Mouse (Mus musculus): ENCODE data around the gene Vipr2.

The Vipr2 gene

DNA sequence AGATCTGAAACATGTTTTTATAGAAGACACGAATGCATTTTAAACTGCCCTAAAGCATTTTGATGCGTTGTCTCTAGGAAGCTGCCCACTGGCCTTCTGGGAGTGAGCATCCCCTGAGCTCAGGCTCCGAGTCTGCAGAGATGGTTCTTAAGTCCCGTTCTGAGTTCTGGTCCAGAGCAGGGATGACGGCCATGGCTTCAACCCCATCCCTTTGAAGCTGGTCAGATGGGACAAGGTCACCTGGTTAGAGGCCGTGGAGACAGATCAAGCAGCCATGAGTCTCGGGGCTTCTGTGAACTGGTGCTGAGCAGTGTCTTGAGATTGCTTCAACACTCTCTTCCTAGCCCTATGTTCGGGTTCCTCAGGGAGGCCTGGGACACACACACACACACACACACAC lies 19.6 kb downstream of the Vipr2 start:
- no peak for DNase-seq (ENCODE audit: low spot score)

DNA sequence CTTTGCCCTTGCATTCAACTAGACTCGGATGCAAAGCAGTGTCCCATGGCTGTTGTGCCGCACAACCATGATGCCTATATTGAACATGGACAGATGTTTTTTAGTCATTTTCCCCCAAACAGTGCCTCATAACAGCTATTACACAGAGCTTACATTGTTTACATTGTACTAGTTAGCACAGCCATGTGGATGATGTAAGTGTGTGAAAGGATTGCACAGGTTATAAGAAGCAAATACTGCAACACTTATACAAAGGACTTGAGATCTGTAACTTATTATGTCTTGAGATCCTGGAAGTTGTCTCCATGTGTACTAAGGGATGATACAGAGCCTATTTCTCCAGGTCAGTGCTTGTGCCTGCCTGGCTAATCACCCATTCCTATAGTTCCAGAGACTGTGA lies 24.4 kb downstream of the Vipr2 start:
- DNase-seq (ENCODE audit: low spot score), result no peak

DNA sequence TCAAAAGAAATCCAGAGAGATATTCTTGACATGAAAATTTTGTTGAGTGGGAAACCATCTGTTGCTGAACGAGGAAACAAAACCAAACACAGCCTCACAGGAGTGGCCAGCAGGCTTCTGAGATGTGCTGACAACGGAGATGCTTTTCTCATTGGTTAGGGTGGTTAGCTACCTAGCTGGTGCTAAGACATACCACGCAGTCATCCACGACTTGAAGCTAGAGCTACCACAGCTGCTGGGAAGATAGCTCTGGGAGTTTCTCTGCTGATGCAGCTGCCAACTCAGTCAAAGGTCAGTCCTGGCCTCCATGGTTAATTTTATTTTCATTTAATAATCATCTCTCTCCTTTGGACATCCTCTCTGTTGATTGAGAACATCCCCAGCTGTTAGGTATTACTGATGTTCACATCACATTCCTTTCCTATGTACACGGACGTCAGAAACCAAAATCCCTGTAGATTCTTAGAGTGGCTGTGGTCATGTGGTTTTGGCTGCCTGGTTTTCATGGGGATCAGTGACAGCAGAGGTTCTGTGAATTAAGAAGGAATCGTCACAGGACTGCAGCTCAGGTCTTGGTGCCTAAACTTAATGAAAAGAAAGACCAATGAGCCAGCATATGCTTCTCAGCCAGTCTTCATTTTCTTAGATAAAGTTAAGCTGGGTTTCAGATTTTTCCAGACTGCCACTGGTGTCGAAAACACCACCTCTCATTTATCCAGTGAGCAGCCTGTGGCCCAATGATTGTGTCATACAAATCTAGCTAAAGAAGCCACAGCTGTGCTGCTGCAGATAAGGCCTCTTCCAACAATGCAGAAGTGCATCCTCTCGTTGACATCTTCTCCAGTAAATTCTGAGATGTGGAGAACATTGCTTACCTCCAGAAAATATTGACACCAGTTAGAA lies 32.2 kb downstream of the Vipr2 start:
- DNase-seq (ENCODE audit: low spot score), result no peak

DNA sequence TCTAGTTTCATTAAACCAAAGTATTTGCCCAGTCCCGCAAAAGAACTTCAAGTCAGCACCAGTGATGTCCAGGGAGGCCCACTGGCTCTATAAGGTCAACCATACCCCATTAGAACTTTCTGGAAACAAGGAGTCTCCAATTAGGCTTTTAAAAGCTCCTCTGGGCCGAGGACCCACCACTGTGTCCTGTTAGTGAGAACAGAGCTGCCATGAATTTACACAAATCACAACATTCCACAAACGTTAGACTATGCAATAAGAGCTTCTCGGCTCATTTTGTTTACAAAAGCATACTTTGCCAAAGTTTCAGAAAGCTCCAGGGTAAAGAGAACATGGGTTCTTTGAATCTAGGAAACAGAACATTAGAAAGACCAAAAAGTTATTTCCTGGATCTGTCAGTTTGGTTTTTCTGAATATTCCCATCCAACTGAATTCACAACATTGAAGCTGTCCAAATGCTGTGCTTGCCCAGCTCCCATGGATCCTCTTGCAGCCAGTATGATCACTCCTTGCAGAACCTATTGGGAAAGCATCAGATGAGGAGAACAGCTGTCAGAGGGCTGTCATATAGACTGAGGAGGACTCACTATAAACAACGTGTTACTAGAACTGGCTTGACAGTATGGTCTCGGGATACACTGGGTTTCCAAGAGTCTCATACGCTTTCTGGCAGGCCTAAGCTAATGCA lies 33.6 kb downstream of the Vipr2 start:
- no peak for DNase-seq (ENCODE audit: low spot score)

DNA sequence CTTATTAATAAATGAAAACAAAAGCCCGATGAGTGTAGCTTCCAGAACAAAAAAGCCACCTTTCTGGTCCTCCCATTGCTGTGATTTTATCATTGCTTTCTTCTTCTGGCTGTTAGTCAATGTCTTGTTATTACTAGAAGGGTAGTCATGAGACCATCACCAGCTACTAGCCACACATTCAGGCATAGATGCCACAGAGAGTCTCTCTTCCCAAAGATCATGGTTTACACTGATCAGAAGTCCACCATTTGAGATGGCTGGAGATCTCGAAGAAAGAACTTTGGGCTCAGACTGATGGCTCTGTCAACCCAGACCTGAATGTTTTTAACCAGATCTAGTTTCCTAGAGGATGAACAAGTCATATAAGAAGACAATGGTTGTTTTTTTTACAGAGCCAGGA lies 38.3 kb downstream of the Vipr2 start:
- DNase-seq (ENCODE audit: low spot score), result no peak

DNA sequence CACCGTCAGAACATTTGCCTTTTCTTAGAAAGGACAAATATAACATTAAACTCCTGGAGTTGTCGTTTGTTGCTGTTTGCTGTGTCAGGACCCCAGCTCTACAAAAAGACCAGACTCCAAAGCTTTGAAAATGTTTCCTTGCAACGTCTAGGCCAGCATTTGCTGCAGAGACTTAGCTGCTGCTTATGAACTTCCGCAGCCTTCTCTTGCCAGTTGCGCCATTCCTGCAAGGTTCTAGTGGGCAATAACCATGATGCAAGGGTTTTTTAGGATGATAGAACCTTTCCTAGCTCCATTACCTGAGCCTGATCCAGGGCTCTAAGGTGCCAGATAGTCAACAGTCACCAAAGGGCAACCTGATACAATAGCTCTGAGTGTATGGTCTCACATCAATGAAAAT lies 38.9 kb downstream of the Vipr2 start:
- no peak for DNase-seq (ENCODE audit: low spot score)

DNA sequence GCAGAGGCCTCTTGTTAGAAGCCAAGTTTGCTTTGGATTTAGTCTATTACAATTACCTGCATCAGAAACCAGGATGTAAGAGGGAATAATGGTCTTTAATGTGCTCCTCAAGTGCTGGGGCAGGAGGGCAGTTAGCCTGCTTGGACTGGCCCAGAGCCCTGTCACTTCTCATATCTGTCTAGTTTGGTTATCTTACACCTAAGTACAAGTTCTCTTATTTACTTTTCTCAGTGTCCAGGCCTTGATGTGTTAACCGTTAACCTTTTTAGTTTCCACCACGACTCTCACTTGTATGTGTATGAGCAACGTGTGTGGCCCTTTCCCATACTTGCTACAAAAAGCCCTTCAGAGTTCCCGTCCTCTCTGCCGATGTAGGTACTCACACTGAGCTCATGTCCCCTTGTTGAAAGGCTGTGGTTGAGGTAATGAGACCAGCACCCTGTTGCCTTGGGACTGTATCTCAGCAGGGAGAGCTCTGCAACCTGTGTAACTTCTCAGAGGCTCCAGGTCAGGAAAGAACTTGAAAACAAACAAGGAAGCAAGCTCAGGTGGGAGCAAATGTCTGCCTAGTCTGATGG lies 39.9 kb downstream of the Vipr2 start:
- no peak for DNase-seq (ENCODE audit: low spot score)

DNA sequence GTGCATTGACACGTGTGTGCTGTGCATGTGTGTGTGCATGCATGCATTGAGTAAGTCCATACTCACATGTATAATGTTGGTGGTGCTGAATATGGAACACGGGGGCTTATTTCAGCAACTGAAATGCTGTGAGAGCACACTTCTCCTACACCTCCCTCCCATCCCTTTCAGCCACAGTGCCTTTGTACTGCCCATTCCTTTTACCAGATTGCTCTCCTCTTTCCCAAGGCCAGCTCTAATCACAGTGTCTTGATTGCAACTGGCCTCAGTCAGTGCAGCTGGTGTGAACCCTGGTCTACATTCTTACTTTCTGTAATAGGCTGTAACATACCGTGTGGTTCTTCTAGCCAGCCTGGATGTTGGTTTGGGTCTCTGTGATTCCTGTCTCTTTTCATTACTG lies 41.5 kb downstream of the Vipr2 start:
- DNase-seq (ENCODE audit: low spot score), result no peak

DNA sequence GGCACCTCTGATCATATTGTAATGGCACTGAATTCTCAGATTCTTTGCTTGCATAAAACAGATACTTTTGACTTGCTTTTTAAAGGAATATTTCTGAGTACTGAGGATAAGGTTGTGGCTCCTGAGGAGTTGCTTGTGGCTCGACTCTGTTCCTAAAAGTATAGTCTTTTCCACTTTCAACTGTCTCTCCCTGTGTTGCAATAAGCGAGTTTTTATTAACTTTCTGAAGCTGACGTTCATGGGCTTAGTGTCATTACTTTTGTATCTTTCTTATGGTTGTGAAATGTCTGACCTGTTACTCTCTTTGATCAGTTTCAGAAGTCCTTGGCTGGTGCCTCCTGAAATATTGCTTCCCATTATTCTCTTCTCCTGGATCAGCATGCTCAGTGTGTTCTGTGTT lies 46.3 kb downstream of the Vipr2 start:
- no peak for DNase-seq (ENCODE audit: low spot score)

DNA sequence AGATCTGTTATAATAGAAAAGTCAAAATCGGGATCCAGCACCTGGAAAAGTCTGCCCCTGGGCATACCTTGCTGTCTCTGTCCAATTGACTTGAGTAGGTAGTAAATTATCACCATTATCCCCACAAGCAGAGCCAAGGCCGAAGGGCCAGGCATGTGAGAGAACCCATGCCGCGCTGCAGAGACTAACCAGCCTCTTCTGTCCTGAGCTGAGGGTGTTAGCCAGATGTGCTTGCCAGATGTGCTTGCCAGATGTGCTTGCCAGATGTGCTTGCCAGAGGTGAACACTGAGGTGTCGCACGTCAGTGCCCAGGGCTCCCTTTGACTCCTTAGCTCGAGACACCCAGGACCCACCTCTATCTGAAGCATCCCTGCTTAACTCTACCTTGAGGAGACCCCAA lies 53.4 kb downstream of the Vipr2 start:
- no peak for DNase-seq (ENCODE audit: low spot score)

DNA sequence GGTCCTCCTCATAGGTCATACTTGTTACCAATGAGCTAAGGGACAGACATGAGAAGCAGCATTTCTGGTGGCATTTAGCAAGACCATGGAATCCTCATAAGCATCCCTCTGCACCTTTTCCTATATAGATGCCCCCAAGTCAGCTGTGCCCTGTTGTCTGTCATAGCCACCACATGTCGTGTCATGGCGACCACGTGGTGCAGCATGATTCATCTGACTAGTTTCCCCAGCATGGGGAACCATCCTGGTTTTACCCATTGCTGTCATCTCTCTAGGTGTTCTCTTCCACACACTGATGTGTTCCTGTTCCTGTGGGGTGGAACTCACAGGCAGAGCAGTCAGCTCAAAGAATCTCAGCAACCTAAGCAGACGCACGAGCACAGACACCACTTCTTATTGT lies 55.4 kb downstream of the Vipr2 start:
- DNase-seq (ENCODE audit: low spot score), result no peak

DNA sequence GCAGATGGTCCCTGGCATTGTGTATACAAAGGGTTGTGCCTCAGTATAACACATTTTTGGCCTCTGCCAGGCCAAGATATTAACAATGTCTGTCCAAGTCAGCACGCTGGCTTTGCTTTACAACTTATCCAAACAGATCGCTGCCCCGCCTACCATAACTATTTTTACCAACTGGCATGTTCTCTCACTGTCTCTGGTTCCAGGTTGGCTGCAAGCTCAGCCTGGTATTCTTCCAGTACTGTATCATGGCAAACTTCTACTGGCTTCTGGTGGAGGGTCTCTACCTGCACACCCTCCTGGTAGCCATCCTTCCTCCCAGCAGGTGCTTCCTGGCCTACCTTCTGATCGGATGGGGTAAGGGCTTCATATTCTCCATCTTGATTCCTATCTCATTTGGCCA lies 58.4 kb downstream of the Vipr2 start:
- no peak for DNase-seq (ENCODE audit: low spot score)

DNA sequence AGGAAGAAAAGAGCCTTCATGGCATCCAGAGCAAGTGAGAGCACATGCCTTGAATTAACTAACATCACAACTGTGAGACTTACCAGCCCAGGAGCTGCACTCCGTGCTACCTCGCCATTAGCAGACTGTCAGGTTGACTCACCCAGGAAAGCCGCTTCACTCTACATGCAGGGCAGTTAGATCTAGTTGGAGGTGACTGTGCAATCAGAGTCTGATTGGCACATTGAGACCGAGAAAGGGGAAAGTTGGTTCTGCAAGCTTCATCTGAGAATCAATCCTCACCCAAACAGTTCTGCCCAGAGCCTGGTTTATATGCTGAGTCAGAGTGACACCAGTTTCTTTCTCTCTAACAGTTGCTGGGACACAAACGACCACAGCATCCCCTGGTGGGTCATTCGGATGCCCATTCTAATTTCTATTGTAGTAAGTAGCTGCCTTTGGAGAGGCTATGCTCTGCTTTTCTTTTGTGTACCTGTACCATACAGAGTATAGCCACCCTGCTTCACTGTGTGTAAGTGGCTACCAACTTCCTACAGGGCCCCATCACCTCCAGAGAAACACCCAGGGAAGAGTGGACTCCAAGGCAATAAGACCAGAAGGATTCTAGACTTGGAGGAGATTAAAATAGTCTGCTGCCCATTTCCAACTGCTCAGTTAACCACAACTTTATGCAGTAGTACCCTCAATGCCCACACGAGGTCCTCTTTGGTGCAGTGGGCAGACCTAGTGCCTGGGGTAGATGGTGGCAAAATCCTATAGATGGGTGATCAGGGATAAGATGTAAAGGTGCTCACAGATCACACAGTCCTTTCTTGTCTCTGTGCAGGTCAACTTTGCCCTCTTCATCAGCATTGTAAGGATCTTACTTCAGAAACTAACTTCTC lies 61.0 kb downstream of the Vipr2 start:
- DNase-seq (ENCODE audit: low spot score), result no peak

DNA sequence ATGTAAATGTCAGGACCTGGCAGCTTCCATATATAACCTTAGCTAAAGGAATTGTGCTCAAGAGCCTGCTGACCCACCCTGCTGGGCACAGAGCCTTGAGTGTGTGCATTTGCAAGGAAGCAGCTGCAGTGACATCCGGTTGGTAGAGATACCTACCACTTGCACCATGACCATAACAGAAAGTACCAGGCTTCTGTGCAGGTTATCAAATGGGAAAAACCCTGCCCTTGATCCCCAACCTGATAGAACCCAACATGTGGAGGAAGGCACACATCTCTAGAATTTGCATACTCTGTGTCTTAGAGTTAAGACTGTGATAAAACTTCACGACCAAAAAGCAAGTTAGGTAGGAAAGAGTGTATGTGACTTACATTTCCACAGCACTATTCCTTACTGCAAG lies 63.1 kb downstream of the Vipr2 start:
- no peak for DNase-seq (ENCODE audit: low spot score)

DNA sequence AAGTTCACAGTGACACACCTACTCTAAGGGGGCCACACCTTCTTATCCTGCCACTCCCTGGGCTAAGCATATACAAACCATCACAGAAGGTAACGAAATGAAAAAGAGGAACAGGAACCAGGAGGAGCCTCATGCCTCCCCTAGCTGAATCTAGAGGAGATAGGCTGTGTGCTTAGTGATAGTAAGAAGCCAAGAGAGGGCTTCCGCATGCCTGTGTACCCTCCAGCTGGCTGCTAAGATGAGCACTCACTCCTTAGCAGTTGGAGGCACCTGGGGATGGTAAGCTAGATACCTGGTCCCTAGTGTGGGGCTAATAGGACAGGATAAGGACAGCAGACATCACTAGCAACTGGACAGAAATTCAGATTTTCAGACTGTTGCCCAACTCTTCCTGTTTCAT lies 64.3 kb downstream of the Vipr2 start:
- no peak for DNase-seq (ENCODE audit: low spot score)

DNA sequence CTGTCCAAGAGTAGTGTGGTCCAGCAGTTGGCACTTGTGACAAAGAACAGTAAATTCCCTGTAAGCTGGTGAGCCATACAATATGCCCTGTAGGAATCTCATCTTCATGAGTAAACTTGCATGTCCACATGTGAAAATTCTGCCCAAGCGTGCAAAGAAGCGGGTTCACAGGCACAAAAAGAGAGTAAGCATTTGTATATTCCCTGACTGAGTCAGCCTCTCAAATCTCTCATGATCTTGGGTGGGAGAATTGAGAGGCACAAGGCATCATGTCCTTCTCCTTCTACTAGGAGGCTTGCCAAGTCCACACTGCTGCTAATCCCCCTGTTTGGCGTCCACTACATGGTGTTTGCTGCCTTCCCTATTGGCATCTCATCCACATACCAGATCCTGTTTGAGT lies 64.9 kb downstream of the Vipr2 start:
- no peak for DNase-seq (ENCODE audit: low spot score)

DNA sequence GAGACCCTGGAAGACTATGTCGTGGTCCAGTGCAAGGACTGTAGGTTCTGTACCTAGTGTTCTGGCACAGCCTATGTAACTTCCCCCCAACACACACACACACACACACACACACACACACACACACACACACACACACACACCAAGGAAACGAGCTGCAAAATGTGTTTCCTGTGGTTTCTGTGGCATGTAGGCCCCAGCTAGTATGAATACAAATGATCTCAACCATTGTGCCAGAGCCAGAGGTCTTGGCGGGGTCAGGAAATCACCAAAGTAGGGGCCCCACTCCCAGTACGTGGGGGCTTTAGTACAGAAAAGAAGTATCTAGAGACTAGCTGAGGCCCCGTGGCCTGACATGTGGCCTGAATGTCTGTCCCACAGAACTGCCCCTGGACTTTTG lies 67.7 kb downstream of the Vipr2 start:
- DNase-seq (ENCODE audit: low spot score), result no peak

DNA sequence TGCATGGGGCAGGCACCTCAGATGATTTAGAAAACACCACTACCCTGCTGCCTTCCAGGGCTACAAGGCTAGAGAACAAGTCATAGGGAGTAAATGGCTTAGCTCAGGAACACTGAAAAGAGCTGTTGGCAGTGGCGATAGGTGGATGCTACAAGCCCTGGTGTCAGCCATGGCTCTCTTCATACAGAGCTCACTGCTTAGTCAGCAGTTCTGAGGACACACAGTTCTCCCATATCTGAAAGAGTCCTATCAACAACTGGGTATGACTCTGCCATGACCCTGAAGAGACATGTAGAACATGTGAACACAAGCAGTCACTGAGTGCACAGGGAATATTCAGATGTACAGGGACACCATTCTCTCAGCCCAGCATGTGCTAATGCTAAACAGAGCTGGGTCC lies 68.2 kb downstream of the Vipr2 start:
- DNase-seq (ENCODE audit: low spot score), result no peak

DNA sequence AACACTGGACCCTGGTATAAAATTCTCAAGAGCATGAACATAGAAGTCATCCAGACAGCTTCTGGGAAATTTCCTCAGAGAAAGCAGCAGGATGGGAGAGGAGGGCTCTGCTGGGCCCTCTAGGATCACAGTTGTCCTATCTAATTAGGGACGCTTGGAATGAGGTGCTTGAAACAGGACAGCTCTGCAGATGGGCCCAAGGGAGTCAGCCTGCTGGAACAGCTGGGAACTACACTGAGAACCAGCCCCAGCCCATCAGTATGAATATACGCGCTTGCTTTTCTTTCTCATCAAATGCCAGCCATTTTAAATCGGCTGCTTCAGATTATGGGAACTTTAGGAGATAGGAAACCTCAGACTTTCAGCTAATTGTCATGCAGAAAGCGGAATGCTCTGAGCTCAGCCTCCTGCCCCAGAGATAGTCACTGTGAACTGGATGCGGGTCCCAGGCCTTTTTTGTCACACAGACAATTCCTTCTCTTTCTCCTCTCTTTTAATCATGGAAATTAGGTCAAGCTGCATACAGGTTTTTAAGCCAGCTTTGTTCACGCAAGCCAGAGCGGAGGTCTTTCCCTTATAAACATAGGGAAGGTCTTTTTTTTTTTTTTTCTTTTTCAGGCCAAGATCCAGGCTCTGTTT lies 69.6 kb downstream of the Vipr2 start:
- no peak for DNase-seq (ENCODE audit: low spot score)

DNA sequence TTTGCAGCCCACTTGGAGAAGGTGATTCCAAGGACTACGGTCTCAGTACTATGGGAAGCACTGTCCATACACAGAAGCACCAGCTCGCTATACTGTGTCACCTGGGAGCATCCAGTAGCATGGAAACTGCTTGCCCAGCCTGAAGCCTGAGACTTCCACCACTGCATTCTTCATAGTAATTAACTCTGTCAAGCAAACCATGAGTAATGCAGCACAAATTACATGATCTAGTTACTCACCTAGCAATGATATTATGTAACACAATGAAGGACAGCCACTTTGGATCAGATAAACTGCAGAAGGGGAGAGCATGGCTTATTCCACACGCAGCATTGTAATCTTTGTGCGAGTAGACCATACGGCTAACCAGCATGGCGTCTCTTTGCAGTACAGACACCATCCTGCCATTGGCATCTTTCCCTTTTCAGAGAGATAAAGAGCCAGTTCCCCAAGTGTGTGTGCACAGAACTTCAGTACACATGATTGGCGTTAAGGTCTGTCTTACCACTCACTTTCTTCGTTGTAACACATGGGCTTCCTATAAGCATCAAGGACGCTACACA lies 75.4 kb downstream of the Vipr2 start:
- no peak for DNase-seq (ENCODE audit: low spot score)

DNA sequence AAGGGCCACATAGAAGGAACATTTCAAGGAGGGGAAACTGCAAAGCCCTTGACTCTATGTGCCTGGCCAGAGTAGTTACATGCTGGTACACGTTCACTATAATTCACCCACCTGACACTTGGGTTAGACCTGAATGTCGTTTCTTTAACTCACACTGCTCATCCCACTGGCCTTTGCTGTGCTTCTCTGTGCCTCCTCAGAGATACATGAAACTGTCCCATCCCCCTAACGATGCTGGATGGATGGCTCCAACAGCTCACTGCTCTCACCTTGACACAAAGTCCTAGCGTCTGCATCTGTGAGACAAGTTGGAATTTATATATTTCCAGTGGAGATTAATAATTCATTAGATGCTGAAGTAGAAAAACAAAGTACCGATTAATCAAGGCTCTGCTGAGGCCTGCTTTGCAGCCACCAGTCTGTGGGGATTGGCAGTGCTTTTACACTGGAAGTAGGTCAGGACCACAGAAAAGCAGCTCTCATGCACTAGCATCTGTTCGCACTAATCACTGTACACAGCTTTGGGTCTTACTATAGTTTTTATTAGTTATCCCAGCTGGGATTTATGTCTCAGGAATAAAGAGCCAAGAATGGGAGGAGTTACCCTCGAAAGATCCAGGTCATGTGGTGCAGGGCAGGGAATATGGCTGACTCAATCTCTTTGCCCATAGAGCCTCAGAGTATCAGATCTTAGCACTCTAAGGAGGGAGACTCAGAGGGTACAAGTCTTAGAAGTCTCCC lies 79.4 kb downstream of the Vipr2 start:
- DNase-seq (ENCODE audit: low spot score), result no peak

Data from testis, postnatal 14 days (tissue).